Comparison of ENCODE assay signal across 23 mouse cellular contexts in the genomic region with DNA sequence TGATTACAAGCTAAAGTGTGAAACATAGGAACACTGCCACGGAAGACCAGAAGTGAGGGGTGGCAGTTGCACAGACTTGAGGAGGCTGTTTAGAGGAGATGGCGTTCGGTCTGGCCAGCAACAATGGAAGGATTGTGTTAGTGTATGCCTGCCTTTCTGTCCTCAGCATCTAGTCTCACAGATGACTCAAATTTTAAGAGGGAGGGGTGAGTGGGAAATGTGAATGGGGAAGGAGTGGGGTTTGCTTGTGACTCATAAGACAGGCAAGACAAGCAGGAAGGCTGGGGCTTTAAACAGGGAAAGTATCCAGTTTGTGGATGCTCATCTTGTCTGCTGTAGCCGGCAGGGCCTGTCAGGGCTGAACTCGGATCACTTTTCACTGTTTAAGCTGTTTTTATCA.
DNase-seq lines count a peak whose midpoint lies in the region; ATAC-seq lines count a peak whose summit lies in the region.
"Had no signal": no experiment of that assay in that cellular context is flagged by ENCODE, and none has a peak within 500 bp of the region (broad histone marks: within the 10 kb centered on the region; RNA-seq: fewer than 3 reads in every experiment).

No protein-coding gene starts in this region.

- peak overlapping the region; percentile 11; the same call in 1 of the 2 replicates for H3K4me2 ChIP-seq in limb, embryonic 12.5 days
- H3K4me2 ChIP-seq: limb, embryonic 15.5 days had no signal

- 31% methylated on average over 5 of the region's 5 CpGs for WGBS in limb, embryonic 12.5 days

- peak; percentile 74 for DNase-seq in heart, adult 11 months
- no peak for DNase-seq in heart, postnatal 36 days
- peak; percentile 3 for DNase-seq in 416B (ENCODE audit: low read depth)
- no peak for DNase-seq in urinary bladder, postnatal 36 days (ENCODE audit: low spot score in 2 of 2)
- no peak for DNase-seq in right cerebral cortex, postnatal 14 days
- DNase-seq: adrenal gland, adult 2 months; cerebellum, adult 2 months; forebrain, postnatal 0 days; gastrocnemius, postnatal 10 days; kidney, adult 18-20 months; kidney, postnatal 25 days; liver, postnatal 0 days; lung, postnatal 36 days; spleen, adult 18-20 months; thymus, adult 2 months had no signal

- intact Hi-C loops in heart, postnatal 36 days (cut with DNase I), result loop anchor here (10.0 kb wide), 1 partner anchor 98 kb away; no protein-coding TSS in a partner anchor

- no peaks in the 10 kb centered on the region for H3K36me3 ChIP-seq in limb, embryonic 12.5 days
- H3K36me3 ChIP-seq: G1E; limb, embryonic 15.5 days had no signal

- ATAC-seq in limb, embryonic 12.5 days (ENCODE audit: insufficient number of reproducible peaks, insufficient read depth, low FRiP score, low TSS enrichment, low read depth), result no peak
- no peak for ATAC-seq in cerebellum, adult (ENCODE audit: insufficient number of reproducible peaks, low FRiP score, low TSS enrichment)
- ATAC-seq: CD4-positive, CD25-positive, alpha-beta regulatory T cell, adult 4 months; forebrain, postnatal 0 days; hindbrain, postnatal 0 days; liver, postnatal 0 days had no signal

- H3K9me3 ChIP-seq in limb, embryonic 12.5 days, result no peaks in the 10 kb centered on the region
- H3K9me3 ChIP-seq: G1E; limb, embryonic 15.5 days had no signal

- peak overlapping the region; percentile 90 for H3K27ac ChIP-seq in brown adipose tissue, adult 24 weeks (replicated peaks; ENCODE audit: low read depth, low read length)
- H3K27ac ChIP-seq in limb, embryonic 12.5 days, result 0 out of 2 replicates have a peak overlapping the region, but pooled peaks have one; percentile 8
- H3K27ac ChIP-seq: hindbrain, postnatal 0 days; limb, embryonic 15.5 days had no signal

- H3K27me3 ChIP-seq in limb, embryonic 12.5 days, result no peaks in the 10 kb centered on the region
- H3K27me3 ChIP-seq: limb, embryonic 15.5 days had no signal

- H3K4me3 ChIP-seq in brown adipose tissue, adult 24 weeks (ENCODE audit: insufficient read depth, low read depth, low read length), result no peak overlapping the region
- no peak overlapping the region for H3K4me3 ChIP-seq in limb, embryonic 12.5 days (replicated peaks)
- H3K4me3 ChIP-seq: erythroblast, embryonic 14.5 days; limb, embryonic 15.5 days had no signal

- H3K9ac ChIP-seq in limb, embryonic 12.5 days (replicated peaks), result no peak overlapping the region
- H3K9ac ChIP-seq: forebrain, postnatal 0 days; limb, embryonic 15.5 days; liver, postnatal 0 days had no signal

- H3K4me1 ChIP-seq in brown adipose tissue, adult 24 weeks (ENCODE audit: control insufficient read depth, insufficient read depth, insufficient read length, low read length), result peaks cover 29% of the 10 kb centered on the region
- peaks cover 31% of the 10 kb centered on the region for H3K4me1 ChIP-seq in limb, embryonic 12.5 days (replicated peaks)

Comparison
In these comparisons a context has a peak if more than half of its experiments do, and no peak if none do; other contexts are left out.
1. DNase-seq: peak in heart, adult 11 months (single experiment) and 416B (single experiment); none in heart, postnatal 36 days (0 of 2), urinary bladder, postnatal 36 days (0 of 2) and right cerebral cortex, postnatal 14 days (single experiment).